Mouse (Mus musculus): ENCODE measurements around the gene Pdgfc.
"Not testable (repeated sequence)": the region's sequence is repeated elsewhere in the genome, so short reads cannot be mapped to it uniquely, and the experiment has no call there.

Gene Pdgfc

DNA sequence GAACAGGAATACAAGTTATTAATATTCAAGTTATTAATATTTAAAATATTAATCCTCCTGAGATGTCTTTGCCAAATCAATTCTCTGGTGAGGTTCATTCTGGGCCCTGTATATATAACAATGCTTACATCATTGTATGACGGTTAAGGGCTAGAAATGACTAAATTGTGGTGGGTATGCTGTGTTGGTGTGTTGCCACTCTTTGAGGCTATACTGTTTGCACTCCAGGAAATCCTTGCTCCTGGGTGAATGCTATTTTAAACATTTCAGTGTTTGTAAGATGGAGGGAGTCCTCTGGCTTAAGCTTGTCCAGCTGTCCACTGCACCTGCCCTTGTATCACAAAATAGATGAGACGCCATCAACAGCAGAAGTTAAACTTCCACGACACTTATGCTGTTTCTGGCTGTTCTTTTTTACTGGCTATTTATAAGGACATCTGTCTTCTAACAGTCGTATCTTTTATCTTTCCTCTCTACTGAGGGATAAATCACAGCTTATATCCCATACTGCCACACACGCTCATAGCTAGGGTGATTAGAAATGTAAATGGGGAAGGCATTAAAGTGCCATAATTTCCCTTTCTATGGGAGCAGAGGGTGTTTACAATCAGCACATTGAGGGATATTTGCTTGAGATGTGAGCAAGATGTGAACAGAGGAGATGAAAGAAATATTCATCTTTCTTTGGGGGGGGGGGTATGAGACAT lies 9.3 kb downstream of the Pdgfc start:
- no peak for DNase-seq (ENCODE audit: low spot score in 2 of 2)

- no peak for DNase-seq (ENCODE audit: low spot score in 2 of 2)
Observed at GRCm38 (mm10) chr3:81046652-81047607, 10.7 kb downstream of the Pdgfc start.

- DNase-seq (ENCODE audit: low spot score in 2 of 2) = no peak
Observed at GRCm38 (mm10) chr3:81051522-81051921, 15.3 kb downstream of the Pdgfc start.

- no peak for DNase-seq (ENCODE audit: low spot score in 2 of 2)
Observed at GRCm38 (mm10) chr3:81052422-81052821, 16.2 kb downstream of the Pdgfc start.

DNA sequence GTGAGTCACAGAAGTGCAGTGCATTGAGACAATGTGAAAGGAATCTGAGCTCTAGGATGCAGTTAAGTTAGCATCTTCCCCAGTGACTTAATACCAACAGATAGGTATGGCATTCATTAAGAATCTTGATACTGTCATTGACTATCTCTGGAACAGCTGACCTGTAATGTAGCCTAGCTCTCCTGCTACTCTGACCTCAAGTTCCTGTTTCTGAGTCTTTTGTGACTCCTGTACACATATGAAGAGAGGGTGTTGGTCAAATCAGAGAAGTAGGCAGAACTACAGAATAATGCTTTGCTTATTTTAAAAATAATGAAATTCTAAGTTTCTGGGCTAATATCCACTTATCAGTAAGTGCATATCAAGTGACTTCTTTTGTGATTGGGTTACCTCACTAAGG lies 17.9 kb downstream of the Pdgfc start:
- DNase-seq (ENCODE audit: low spot score in 2 of 2) = no peak

- DNase-seq (ENCODE audit: low spot score in 2 of 2) = no peak
Observed at GRCm38 (mm10) chr3:81057719-81058118, 21.5 kb downstream of the Pdgfc start.

- no peak for DNase-seq (ENCODE audit: low spot score in 2 of 2)
Observed at GRCm38 (mm10) chr3:81058527-81059031, 22.4 kb downstream of the Pdgfc start.

GRCm38 (mm10) chr3:81068550-81068949 lies 32.3 kb downstream of the Pdgfc start:
- no peak for DNase-seq (ENCODE audit: low spot score in 2 of 2)

- no peak for DNase-seq (ENCODE audit: low spot score in 2 of 2)
Observed at GRCm38 (mm10) chr3:81101136-81101535, 64.9 kb downstream of the Pdgfc start.

- DNase-seq (ENCODE audit: low spot score in 2 of 2) = no peak
Observed at GRCm38 (mm10) chr3:81102158-81102876, 66.1 kb downstream of the Pdgfc start.

DNA sequence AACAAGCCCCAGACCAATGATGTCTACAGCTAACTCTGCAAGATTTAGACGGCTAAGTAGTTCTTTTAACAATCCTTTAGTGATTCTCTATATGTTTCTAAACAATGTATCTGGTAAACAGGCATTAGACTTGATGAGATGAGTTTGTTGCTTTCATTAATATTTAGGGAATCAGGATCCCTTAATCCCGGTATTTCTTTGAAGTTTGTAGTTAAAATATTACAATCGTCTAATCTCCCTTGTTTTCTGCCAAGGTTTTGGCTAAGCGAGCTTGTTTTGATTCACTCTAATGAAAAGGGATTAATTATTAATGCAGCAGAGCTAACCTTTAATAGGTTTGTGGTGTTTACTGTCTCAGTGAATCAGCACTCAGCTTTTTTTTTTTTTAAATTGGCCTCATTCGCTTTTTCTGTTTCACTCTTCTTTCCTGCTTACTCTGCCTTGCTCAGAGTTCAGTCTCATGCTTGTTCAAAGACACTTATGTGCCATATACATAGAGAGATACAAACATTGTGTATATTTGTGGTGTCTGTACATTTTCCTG lies 66.7 kb downstream of the Pdgfc start:
- DNase-seq (ENCODE audit: low spot score in 2 of 2) = no peak

DNA sequence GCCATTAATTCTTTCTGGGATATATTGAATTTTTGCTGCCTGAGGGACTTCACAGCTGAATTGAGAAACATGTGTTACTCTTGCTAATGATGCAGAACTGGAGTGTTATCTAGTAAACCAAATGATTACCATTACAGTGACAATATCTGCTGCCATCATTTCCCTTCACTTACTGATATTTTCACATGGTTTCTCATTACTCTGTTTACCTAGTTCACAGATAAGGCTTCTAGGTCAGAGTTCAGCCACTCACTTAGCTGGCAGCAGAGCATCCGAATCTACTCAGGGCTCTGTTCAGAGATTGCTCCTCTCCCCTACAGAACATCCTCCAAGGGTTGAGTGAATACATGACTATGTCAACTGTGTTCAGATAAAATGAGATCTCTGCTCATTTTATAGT lies 71.3 kb downstream of the Pdgfc start:
- DNase-seq (ENCODE audit: low spot score in 2 of 2) = no peak

GRCm38 (mm10) chr3:81110968-81111367 lies 74.8 kb downstream of the Pdgfc start:
- no peak for DNase-seq (ENCODE audit: low spot score in 2 of 2)

DNA sequence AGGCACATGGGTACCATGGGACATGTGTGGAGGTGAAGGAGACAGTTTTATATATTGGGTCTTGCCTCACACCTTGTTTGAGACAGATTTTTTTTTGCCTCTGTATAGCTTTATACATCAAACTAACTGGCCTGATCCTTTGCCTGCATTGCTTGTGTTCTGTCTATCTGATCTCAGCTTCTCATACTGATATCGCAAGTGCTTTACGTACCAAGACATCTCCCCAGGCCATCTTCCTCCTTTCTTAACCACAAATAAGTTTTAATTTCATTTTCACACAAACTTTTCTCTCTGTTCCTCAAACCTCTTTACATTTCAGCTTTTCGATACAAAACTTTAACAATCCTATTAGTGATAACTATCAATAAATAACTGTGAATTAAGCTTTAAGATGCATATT lies 76.7 kb downstream of the Pdgfc start:
- DNase-seq (ENCODE audit: low spot score in 2 of 2) = no peak

GRCm38 (mm10) chr3:81120664-81121063 lies 84.4 kb downstream of the Pdgfc start:
- no peak for DNase-seq (ENCODE audit: low spot score in 2 of 2)

GRCm38 (mm10) chr3:81121731-81122130 lies 85.5 kb downstream of the Pdgfc start:
- DNase-seq (ENCODE audit: low spot score in 2 of 2) = no peak

DNA sequence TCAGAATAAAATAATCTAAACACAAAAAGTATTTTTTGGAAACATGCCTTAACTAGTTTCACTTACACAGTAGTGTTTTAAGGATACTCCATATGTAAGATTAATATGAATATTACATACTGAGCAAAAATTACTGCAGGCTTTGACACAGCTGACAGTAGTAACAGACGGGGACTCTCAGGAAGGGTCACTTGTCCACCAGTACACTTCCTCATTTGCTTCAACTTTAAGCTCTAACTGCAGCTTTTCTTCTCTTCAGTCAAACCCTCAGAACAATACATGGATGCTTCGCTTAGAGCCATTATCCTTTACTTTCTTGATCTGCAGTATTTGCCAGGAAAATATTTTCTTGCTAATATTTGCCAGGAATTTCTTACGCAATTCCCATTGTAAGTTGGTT lies 87.2 kb downstream of the Pdgfc start:
- no peak for DNase-seq (ENCODE audit: low spot score in 2 of 2)

- no peak for DNase-seq (ENCODE audit: low spot score in 2 of 2)
Observed at GRCm38 (mm10) chr3:81127013-81127412, 90.8 kb downstream of the Pdgfc start.

DNA sequence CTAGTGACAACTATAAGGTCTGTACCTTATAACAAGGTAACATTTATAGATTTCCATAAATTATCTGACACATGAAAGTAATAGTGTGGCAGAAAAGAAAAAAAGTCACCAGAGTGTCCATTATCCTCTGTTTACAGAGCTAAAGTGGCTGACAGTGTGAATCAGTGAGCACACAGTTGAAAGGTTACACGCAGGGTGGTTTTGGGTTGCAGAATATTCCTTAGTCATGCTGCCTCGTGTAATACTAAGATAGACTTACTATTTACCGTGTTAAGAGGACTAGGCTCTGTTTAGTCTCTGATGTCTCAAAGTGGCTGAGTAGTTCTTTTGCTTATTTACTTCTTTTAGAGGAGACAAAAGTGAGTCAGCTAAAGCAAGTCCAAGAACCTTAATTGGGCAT lies 100.8 kb downstream of the Pdgfc start:
- no peak for DNase-seq (ENCODE audit: low spot score in 2 of 2)

GRCm38 (mm10) chr3:81138030-81138429 lies 101.8 kb downstream of the Pdgfc start:
- not testable (repeated sequence) for DNase-seq (ENCODE audit: low spot score in 2 of 2)

DNA sequence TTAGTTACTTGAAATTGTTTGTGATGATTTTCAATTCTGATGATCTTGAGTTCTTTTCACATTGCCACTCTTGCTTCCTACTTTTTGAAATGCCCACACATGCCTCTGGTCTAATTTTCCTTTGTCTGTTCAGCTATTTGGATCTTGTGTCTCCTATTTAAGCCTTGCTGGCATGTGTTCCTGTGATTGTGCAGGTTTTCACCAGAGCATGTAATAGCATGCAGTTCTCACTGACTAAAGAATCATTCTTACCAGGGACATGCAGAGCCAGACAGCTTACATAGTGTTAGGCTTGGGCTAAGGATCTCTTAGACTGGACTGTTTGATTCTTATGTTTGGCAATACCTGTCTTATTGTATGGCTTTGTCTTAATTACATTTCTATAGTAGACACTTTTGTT lies 107.5 kb downstream of the Pdgfc start:
- no peak for DNase-seq (ENCODE audit: low spot score in 2 of 2)

GRCm38 (mm10) chr3:81149109-81149521 lies 112.9 kb downstream of the Pdgfc start:
- no peak for DNase-seq (ENCODE audit: low spot score in 2 of 2)
